Mouse (Mus musculus) embryonic fibroblast, embryonic 13.5 days (primary cell): ENCODE data around the gene Ckm.

Source experiments
- CTCF ChIP-seq: IDR thresholded peaks from 2 replicates; pipeline ENCODE4 v1.5.1; 2011; ENCODE audit warnings: mild to moderate bottlenecking, control low read depth, low read length, moderate library complexity, borderline replicate concordance; ENCODE audit not compliant: insufficient read depth
- POLR2A ChIP-seq: IDR thresholded peaks from 2 replicates; pipeline ENCODE4 v1.6.1; 2011; ENCODE audit warnings: low read depth, mild to moderate bottlenecking, control low read depth, low read length, moderate library complexity

DNA sequence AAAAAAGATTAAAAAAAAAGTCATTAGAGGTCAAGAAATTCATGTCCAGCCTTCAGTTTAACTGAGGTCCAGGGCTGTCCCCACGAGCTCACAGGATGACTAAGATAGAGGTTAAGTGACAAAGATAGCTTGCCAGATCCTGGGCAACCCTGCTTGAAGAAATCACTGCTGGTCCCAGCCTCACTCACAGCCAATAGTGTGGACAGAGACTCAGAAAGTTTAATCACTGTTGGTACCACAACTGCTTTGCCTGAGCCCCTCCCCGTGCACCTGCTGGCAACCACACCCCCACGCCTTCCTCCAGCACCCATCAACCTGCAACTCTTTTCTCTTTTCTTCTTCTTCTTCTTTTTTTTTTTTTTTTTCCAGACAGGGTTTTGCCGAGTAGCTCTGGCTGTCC is 19.5 kb downstream of the Ckm start:
- no peak for TF ChIP-seq POLR2A
- no peak for TF ChIP-seq CTCF
